Mouse (Mus musculus) left cerebral cortex, adult 8-10 months (tissue): ENCODE measurements at regions not wholly inside any gene's neighbourhood (a gene's known extent, or its start where the extent isn't known, plus 50 kb on each side); places are given as distances from the start of the nearest gene placed in this dataset.

Experiments used
- DNase-seq, 2 experiments: peaks; one replicate each; pipeline ENCODE4 v3.0.0; 2022; ENCODE audit warnings: low spot score in 2 of 2

DNA sequence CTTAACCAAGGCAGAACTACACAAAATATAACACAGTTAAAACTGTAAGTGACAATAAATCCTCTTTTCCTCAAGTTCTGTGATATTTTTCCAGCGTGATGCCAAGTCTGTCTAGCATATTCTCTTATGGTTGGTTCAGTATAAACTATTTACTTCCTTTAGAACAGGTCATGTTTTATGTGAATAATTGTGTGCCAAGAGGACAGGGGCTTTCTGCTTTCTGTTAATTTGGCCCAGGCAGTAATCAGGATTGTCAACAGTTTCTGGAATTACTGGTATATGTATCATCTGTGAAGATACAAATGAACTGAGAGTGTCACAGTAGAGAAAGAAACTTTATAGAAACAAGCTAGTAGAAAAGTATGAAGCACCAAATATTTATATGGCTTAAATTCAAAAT, 1039.5 kb upstream of the Adcyap1 start:
- DNase-seq, result no peak

DNA sequence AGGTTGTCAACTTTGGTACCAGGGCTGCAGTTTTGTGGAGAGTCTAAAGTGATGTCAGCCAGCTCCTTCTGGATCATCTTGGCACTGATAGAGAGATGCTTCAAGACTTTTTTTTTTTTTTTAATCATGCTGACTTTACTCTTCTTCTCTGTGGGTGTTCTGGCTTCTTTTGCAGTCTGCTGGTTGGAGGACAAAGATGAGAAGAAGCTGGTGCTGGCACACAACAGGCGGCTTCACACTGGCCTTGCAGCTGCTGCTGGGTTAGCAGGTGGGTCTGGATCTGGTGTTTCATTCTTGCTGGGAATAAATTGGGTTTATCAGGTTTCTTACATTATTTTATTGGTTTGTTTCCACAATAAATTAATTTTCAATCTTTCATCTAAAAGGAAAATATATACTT, 1013.1 kb upstream of the Adcyap1 start:
- no peak for DNase-seq

DNA sequence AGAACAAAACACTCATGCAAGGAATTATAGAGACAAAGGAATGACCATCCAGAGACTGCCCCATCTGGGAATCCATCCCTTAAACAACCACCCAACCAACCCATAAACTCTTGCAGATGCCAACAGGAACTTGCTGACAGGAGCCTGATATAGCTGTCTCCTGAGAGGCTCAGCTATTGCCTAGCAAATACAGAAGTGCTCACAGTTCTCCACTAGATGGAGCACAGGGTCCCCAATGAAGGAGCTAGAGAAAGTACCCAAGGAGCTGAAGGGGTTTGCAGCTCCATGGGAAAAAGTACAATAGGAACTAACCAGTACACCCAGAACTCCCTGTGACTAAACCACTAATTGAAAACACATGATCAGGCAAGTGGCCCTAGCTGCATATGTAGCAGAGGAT, 988.1 kb upstream of the Adcyap1 start:
- DNase-seq, result peak in 1 of 2 experiments; percentile 6

DNA sequence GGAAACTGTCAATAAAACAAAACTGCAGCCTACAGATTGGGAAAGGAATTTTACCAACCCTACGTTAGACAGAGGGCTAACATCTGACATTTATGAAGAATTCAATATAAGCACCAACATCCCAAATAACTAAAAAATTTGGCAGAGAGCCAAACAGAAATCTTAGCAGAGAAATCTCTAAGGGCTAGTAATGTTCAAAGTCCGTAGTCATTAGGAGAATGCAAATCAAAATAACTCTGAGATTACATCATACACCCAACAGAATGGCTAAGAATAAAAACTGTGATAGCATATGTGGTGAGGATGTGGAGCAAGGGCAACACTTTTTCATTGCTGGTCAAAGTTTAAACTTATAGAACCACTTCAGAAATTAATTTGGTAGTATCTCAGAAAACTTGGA, 982.4 kb upstream of the Adcyap1 start:
- no peak for DNase-seq
